Mouse (Mus musculus) left cerebral cortex, adult 2 months (tissue): ENCODE measurements around the gene Immp2l. TPM values are rescaled to one million over a fixed set of nuclear protein-coding genes. Genes with fewer than 3 reads are reported as not detected.

Experiments used
- DNase-seq, 2 experiments: peaks; one replicate each; pipeline ENCODE4 v3.0.0; 2021 to 2022; ENCODE audit warnings: low spot score in 2 of 2, mixed read lengths in 1 of 2; ENCODE audit errors: extremely low spot score in 1 of 2
- H3K27ac ChIP-seq: fragments of 200-600 bp; 2 replicates; pipeline ENCODE4 v1.8.1; 2022
- H3K4me3 ChIP-seq: fragments of 200-600 bp; 2 replicates; pipeline ENCODE4 v1.8.1; 2022
- CTCF ChIP-seq: fragments of 200-600 bp; IDR thresholded peaks from 2 replicates; pipeline ENCODE4 v1.8.1; 2022; ENCODE audit warnings: antibody characterized with exemption, mild to moderate bottlenecking, moderate library complexity
- intact Hi-C: fragments of 180-260 bp; cut with DNase I; formaldehyde crosslinking; loops from one replicate; pipeline ENCODE4 v1.15.1; 2025
- total RNA-seq, 2 experiments: library from RNA; stranded (reverse); gene quantifications; 2 replicates each; pipeline ENCODE4 v1.2.3; 2021

Immp2l gene
- total RNA-seq, 2 experiments from 2014 or later: 5.4 to 7.9 TPM

DNA sequence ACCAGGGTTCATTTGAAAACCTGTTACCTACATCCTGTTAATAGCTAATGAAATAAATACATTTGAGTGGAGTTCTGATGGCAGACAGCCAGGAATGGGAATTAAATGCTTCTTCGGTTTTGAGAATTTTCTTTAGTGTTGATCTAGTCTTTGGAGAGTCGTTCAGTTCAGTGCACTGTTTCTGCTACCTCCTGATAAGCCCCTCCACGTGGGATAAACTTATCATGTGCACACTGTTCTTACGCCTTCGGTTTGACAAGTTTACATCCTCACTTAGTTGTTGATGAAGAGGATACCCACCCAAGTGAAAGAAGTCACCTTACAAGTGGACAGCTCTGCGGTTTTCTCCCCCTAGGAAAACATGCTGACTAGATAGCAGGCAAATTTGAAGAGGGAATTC lies 88.2 kb downstream of the Immp2l start:
- Histone ChIP-seq H3K27ac (no peak overlapping the region), H3K4me3 (no peak overlapping the region)
- intact Hi-C loops: no loop called here
- no peak for DNase-seq
- TF ChIP-seq CTCF: no peak

DNA sequence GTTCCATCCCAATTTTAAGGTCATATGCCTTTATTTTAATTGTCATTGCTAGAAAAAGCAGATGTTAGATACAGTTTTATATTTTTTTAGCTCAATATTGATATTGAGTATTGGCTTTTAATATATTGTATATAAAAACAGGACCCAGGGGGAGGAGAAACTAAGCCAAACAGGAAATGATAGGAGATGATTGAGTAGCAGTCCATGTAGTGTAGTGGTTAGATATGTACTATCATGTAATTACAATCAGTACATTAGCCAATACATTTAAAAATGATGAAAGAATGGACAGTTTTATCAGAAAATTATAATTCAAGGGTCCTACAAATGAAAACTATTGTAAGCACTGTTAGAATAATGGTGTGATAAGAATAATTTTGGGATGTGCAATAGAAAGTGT lies 94.5 kb downstream of the Immp2l start:
- H3K4me3 ChIP-seq: no peak overlapping the region
- no peak overlapping the region for H3K27ac ChIP-seq
- intact Hi-C loops: no loop called here
- DNase-seq: no peak
- no peak for TF ChIP-seq CTCF

DNA sequence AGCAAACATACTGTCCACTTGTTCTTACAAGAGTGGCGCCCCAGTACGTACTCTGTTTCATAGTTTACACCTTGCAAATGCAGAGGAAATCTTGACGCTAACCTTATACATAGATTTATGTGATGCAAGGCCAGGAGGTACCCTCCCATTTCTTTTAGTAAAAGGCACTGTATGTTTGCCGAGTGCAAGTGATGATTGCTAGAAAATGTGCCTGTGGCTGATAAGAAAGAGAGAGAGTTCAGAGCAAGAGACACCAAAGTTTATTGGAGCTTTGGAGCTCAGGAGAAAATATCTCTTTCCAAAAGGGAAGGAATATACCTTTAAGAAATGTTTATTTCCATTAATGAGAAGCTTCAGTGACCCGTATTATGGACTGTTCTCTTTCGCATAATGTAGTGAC lies 95.8 kb downstream of the Immp2l start:
- H3K4me3 ChIP-seq: no peak overlapping the region
- DNase-seq: no peak
- TF ChIP-seq CTCF: no peak
- H3K27ac ChIP-seq: no peak overlapping the region
- intact Hi-C loops: no loop called here

GRCm38 (mm10) chr12:41123207-41123606 lies 99.3 kb downstream of the Immp2l start:
- no peak overlapping the region for H3K4me3 ChIP-seq
- intact Hi-C loops: no loop called here
- H3K27ac ChIP-seq: no peak overlapping the region
- peak; percentile 14 for TF ChIP-seq CTCF
- no peak for DNase-seq

DNA sequence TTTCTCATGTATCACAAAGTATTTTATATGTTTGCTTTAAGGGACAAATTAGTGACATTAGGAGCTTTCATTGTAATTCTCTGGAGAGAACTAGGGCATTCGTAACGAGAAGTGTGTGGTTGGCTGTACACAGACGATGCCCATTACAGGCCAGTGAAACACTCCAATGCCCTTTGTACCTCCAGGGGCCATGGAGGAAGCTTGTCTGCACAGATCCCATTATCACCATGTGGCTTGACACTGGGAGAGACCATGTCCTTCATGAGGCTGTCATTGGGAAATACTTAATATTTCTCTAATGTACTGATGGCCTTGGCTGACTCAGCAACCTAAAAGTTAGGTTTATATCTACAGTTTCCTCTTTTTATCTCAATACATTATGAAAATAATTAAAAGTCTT lies 111.0 kb downstream of the Immp2l start:
- H3K27ac ChIP-seq: no peak overlapping the region
- no peak for TF ChIP-seq CTCF
- intact Hi-C loops: no loop called here
- DNase-seq: no peak
- H3K4me3 ChIP-seq: no peak overlapping the region

- no peak overlapping the region for H3K27ac ChIP-seq
- intact Hi-C loops: no loop called here
- TF ChIP-seq CTCF: no peak
Observed at GRCm38 (mm10) chr12:41159543-41159942, 135.7 kb downstream of the Immp2l start.

DNA sequence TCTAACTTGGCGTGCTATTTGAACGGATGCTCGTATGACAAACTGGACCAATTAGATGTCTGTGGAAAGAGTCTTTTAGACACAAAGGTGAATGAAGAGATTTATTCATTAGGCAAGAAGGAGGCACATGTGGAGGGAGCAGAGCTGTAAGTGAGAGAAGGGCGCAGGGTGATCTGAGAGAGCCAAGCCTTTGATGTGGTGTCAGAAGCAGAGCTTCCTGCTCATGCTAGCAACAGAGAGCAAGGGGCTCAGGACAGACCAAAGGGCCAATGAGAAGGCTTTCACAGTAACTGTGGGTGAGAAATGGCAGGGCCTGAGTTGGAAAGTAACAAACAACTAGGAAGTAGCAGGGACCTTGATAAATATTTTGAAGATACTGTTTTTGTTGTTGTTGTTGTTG lies 143.9 kb downstream of the Immp2l start:
- intact Hi-C loops: no loop called here
- Histone ChIP-seq H3K27ac (no peak overlapping the region), H3K4me3 (no peak overlapping the region)
- DNase-seq: no peak
- TF ChIP-seq CTCF: no peak

More at GRCm38 (mm10) chr12:41159543-41159942, 135.7 kb downstream of the Immp2l start:
- H3K4me3 ChIP-seq: no peak overlapping the region
- DNase-seq: no peak

GRCm38 (mm10) chr12:41170051-41170450 lies 146.2 kb downstream of the Immp2l start:
- no peak for DNase-seq

GRCm38 (mm10) chr12:41182856-41183255 lies 159.0 kb downstream of the Immp2l start:
- no peak for TF ChIP-seq CTCF
- H3K4me3 ChIP-seq: no peak overlapping the region
- no peak for DNase-seq
- intact Hi-C loops: no loop called here
- no peak overlapping the region for H3K27ac ChIP-seq

More at GRCm38 (mm10) chr12:41170051-41170450, 146.2 kb downstream of the Immp2l start:
- Histone ChIP-seq H3K4me3 (no peak overlapping the region), H3K27ac (no peak overlapping the region)
- intact Hi-C loops: no loop called here
- no peak for TF ChIP-seq CTCF

DNA sequence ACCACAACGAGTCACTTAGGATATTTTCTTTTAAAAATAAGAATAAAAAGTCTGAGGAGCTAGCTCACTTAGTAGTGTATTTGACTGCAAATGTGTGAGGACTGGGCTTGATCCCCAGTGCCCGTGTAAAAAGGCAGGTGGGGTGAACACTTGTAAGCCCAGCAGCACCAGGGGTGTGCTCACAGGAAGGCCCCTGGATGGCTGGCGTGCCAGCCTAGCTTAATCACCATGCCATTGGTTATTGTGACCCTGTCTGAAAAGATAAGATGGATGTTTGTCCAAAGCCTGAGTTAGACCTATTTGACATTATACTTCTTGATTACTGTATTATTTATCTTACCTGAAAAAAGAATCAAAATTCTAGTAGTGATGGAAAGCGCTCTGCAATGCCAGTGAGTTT lies 161.2 kb downstream of the Immp2l start:
- Histone ChIP-seq H3K4me3 (no peak overlapping the region), H3K27ac (no peak overlapping the region)
- intact Hi-C loops: no loop called here
- no peak for TF ChIP-seq CTCF
- no peak for DNase-seq

GRCm38 (mm10) chr12:41185509-41185908 lies 161.6 kb downstream of the Immp2l start:
- no peak overlapping the region for H3K4me3 ChIP-seq
- no peak for TF ChIP-seq CTCF

GRCm38 (mm10) chr12:41192829-41193228 lies 168.9 kb downstream of the Immp2l start:
- no peak for TF ChIP-seq CTCF
- DNase-seq: no peak
- intact Hi-C loops: no loop called here
- Histone ChIP-seq H3K27ac (no peak overlapping the region), H3K4me3 (no peak overlapping the region)

More at GRCm38 (mm10) chr12:41185509-41185908, 161.6 kb downstream of the Immp2l start:
- no peak for DNase-seq
- no peak overlapping the region for H3K27ac ChIP-seq
- intact Hi-C loops: no loop called here

DNA sequence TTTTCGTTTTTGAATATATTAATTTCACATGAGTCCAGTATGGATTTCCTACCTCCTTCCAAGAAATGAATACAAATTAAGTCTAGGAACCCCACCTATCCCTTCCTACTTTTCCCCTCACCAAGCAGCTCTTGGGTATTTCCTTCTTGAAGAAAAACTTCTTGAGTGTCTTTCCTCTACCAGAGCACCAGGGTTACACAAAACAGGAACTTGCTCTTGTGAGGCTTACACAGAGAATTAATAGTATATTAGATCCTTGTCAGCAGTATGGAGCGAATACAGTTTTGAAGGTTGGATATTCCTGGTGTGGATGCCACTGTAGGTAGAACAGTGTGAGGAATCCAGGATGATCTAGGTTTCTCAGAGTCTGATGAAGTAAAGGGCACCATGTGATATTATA lies 172.5 kb downstream of the Immp2l start:
- DNase-seq: no peak
- Histone ChIP-seq H3K4me3 (no peak overlapping the region), H3K27ac (no peak overlapping the region)
- intact Hi-C loops: no loop called here
- TF ChIP-seq CTCF: no peak

GRCm38 (mm10) chr12:41215186-41215585 lies 191.3 kb downstream of the Immp2l start:
- intact Hi-C loops: no loop called here
- TF ChIP-seq CTCF: no peak
- Histone ChIP-seq H3K27ac (no peak overlapping the region), H3K4me3 (no peak overlapping the region)
- DNase-seq: no peak
